8 mouse cellular contexts compared by ENCODE assay signal in genomic region chr5:8893300-8894103, GRCm38 (mm10). TPM values are rescaled to one million over a fixed set of nuclear protein-coding genes. Genes with fewer than 3 reads are reported as not detected.
DNase-seq lines count a peak whose midpoint lies in the region; ATAC-seq and TF ChIP-seq lines count a peak whose summit lies in the region.

Gene Abcb4 (plus strand): TSS chr5:8893717.

- DNase-seq in MEL (ENCODE audit: low read depth, low spot score) = peak; percentile 95
- DNase-seq in cerebellum, adult 2 months = peak; percentile 44 to 57
- DNase-seq in forelimb bud, embryonic 11.5 days (ENCODE audit: low read depth, low spot score) = peak; percentile 47
- peak; percentile 73 for DNase-seq in heart, postnatal 4 days
- peak; percentile 17 to 61 for DNase-seq in layer of hippocampus, adult 8-10 months (ENCODE audit: low spot score in 2 of 2)
- peak; percentile 18 for DNase-seq in lung, adult 2 months
- peak; percentile 60 for DNase-seq in testis, postnatal 10 days (ENCODE audit: low spot score)

- peak; percentile 79 to 93 for TF ChIP-seq EP300 in MEL (IDR thresholded peaks at IDR 0.05; ENCODE audit: low read depth in 1 of 2, low read length in 2 of 2)

- WGBS in cerebellum, adult 2 months = under 1% methylated on average over 64 of the region's 65 CpGs
- WGBS in lung, adult 2 months = under 1% methylated on average over 65 of the region's 65 CpGs
- under 1% methylated on average over 57 of the region's 65 CpGs for WGBS in neural tube, embryonic 15.5 days

- H3K79me2 ChIP-seq in MEL (ENCODE audit: control insufficient read depth, insufficient read depth, low read length, poor library complexity) = peaks cover 31% of the 10 kb centered on the region

- TF ChIP-seq RAD21 in MEL (IDR thresholded peaks at IDR 0.05; ENCODE audit: low read depth, low read length) = no peak; the same call in 1 of the 2 replicates

- H3K4me3 ChIP-seq in MEL (ENCODE audit: control insufficient read depth in 1 of 2, insufficient read depth in 1 of 2, low read depth in 2 of 2, low read length in 2 of 2) = peak within 1 kb of the TSS; percentile 85 to 88
- H3K4me3 ChIP-seq in cerebellum, adult 2 months (replicated peaks; ENCODE audit: insufficient read depth, low read depth, low read length) = peak within 1 kb of the TSS; percentile 61
- peak within 1 kb of the TSS; percentile 32 for H3K4me3 ChIP-seq in lung, adult 2 months (replicated peaks; ENCODE audit: extremely low read depth, low read depth, low read length)
- peak within 1 kb of the TSS; percentile 64 for H3K4me3 ChIP-seq in neural tube, embryonic 15.5 days (replicated peaks)

- peak in 2 of 3 experiments; percentile 56 to 69; a peak in 5 of 6 replicates for TF ChIP-seq CTCF in MEL (IDR thresholded peaks at IDR 0.05 in 2 of 3, conservative IDR thresholded peaks at IDR 0.05 in 1 of 3; ENCODE audit: control insufficient read depth in 1 of 3, insufficient read depth in 1 of 3, low read depth in 2 of 3, low read length in 3 of 3, poor library complexity in 1 of 3, severe bottlenecking in 1 of 3)
- TF ChIP-seq CTCF in cerebellum, adult 2 months (IDR thresholded peaks at IDR 0.05; ENCODE audit: borderline replicate concordance, insufficient read depth, low read depth, low read length) = no peak
- no peak for TF ChIP-seq CTCF in lung, adult 2 months (IDR thresholded peaks at IDR 0.05; ENCODE audit: insufficient read depth, low read length)

- H3K27ac ChIP-seq in MEL (ENCODE audit: control insufficient read depth, low read depth, low read length) = peak within 1 kb of the TSS; percentile 99
- H3K27ac ChIP-seq in cerebellum, adult 2 months (ENCODE audit: insufficient read depth, low read length) = no peak within 1 kb of the TSS
- H3K27ac ChIP-seq in neural tube, embryonic 15.5 days (replicated peaks) = no peak within 1 kb of the TSS

- H3K9ac ChIP-seq in MEL (ENCODE audit: control insufficient read depth, low read depth, low read length, poor library complexity, severe bottlenecking) = peak within 1 kb of the TSS; percentile 98
- H3K9ac ChIP-seq in neural tube, embryonic 15.5 days (replicated peaks) = peak within 1 kb of the TSS; percentile 60

- peak within 1 kb of the TSS; percentile 96 for H3K4me2 ChIP-seq in neural tube, embryonic 15.5 days

- no peaks in the 10 kb centered on the region for H3K27me3 ChIP-seq in MEL (ENCODE audit: control insufficient read depth in 1 of 2, insufficient read depth in 2 of 2, low read length in 2 of 2)
- no peaks in the 10 kb centered on the region for H3K27me3 ChIP-seq in cerebellum, adult 2 months (ENCODE audit: control insufficient read depth, insufficient read depth, low read length)
- H3K27me3 ChIP-seq in neural tube, embryonic 15.5 days (replicated peaks) = peaks cover 11% of the 10 kb centered on the region; the same call in 1 of the 2 replicates

- no peaks in the 10 kb centered on the region for H3K9me3 ChIP-seq in MEL (replicated peaks; ENCODE audit: insufficient read depth, low read length)
- 0 out of 2 replicates have a peak, but pooled peaks cover 3% of the 10 kb centered on the region for H3K9me3 ChIP-seq in neural tube, embryonic 15.5 days (replicated peaks)

- H3K36me3 ChIP-seq in MEL (ENCODE audit: control insufficient read depth in 1 of 2, insufficient read depth in 2 of 2, low read length in 2 of 2) = peaks cover 12 to 39% of the 10 kb centered on the region in 2 experiments
- no peaks in the 10 kb centered on the region for H3K36me3 ChIP-seq in neural tube, embryonic 15.5 days

- peaks cover 12 to 26% of the 10 kb centered on the region in 2 experiments for H3K4me1 ChIP-seq in MEL (ENCODE audit: control insufficient read depth in 1 of 2, insufficient read depth in 2 of 2, low read length in 2 of 2)
- H3K4me1 ChIP-seq in cerebellum, adult 2 months (ENCODE audit: control insufficient read depth, insufficient read depth, low read length) = no peaks in the 10 kb centered on the region
- peaks cover 5% of the 10 kb centered on the region; the same call in 1 of the 2 replicates for H3K4me1 ChIP-seq in lung, adult 2 months (ENCODE audit: control insufficient read depth, insufficient read depth, low read length)
- peaks cover 11% of the 10 kb centered on the region for H3K4me1 ChIP-seq in neural tube, embryonic 15.5 days

- ATAC-seq in neural tube, embryonic 15.5 days (ENCODE audit: low FRiP score) = peak; percentile 94

- TF ChIP-seq POLR2A in MEL (IDR thresholded peaks at IDR 0.05; ENCODE audit: control insufficient read depth in 1 of 2, insufficient read depth in 1 of 2, low read depth in 1 of 2, low read length in 2 of 2, poor library complexity in 1 of 2) = peak; percentile 71 to 76
- no peak for TF ChIP-seq POLR2A in cerebellum, adult 2 months (IDR thresholded peaks at IDR 0.05; ENCODE audit: borderline replicate concordance, insufficient read depth, low read length)
- TF ChIP-seq POLR2A in lung, adult 2 months (IDR thresholded peaks at IDR 0.05; ENCODE audit: borderline replicate concordance, extremely low read depth, low read depth, low read length) = no peak

TF ChIP-seq in MEL, 35 proteins besides CTCF, POLR2A, EP300 and RAD21 (continues in another document):
- TF ChIP-seq CHD1 (IDR thresholded peaks at IDR 0.05; ENCODE audit: low read depth, low read length) = no peak
- no peak for TF ChIP-seq MAZ (IDR thresholded peaks at IDR 0.05; ENCODE audit: low read depth, low read length)
- peak; percentile 97 for TF ChIP-seq ETS1 (IDR thresholded peaks at IDR 0.05; ENCODE audit: low read depth, low read length)
- no peak; the same call in 1 of the 2 replicates for TF ChIP-seq KAT2A (conservative IDR thresholded peaks at IDR 0.05; ENCODE audit: low read depth, low read length)
- TF ChIP-seq CHD2 (IDR thresholded peaks at IDR 0.05; ENCODE audit: low read length) = peak; percentile 42; the same call in 1 of the 2 replicates
- no peak for TF ChIP-seq ZKSCAN1 (IDR thresholded peaks at IDR 0.05; ENCODE audit: low read depth, low read length)
- peak; percentile 84 for TF ChIP-seq GATA1 (IDR thresholded peaks at IDR 0.05; ENCODE audit: low read depth, low read length)
- TF ChIP-seq RCOR1 (IDR thresholded peaks at IDR 0.05; ENCODE audit: low read depth, low read length) = peak; percentile 43; the same call in 1 of the 2 replicates
- TF ChIP-seq BHLHE40 (IDR thresholded peaks at IDR 0.05; ENCODE audit: borderline replicate concordance, low read depth, low read length) = 0 out of 2 replicates have a peak, but pooled peaks have one; percentile 34
- TF ChIP-seq ZC3H11A (IDR thresholded peaks at IDR 0.05; ENCODE audit: low read depth, low read length) = no peak
- peak; percentile 94 for TF ChIP-seq TAL1 (IDR thresholded peaks at IDR 0.05; ENCODE audit: low read length)
- TF ChIP-seq MXI1 (IDR thresholded peaks at IDR 0.05; ENCODE audit: low read depth, low read length) = peak; percentile 74
- TF ChIP-seq NRF1 (IDR thresholded peaks at IDR 0.05; ENCODE audit: insufficient read depth, low read depth, low read length, poor library complexity, severe bottlenecking) = no peak
- peak; percentile 23; the same call in 1 of the 2 replicates for TF ChIP-seq MAFK (IDR thresholded peaks at IDR 0.05; ENCODE audit: borderline replicate concordance, low read depth, low read length)
- peak; percentile 92 for TF ChIP-seq TBP (IDR thresholded peaks at IDR 0.05; ENCODE audit: low read depth, low read length)
- TF ChIP-seq USF1 (IDR thresholded peaks at IDR 0.05; ENCODE audit: low read depth, low read length) = no peak
- TF ChIP-seq ZNF384 (IDR thresholded peaks at IDR 0.05; ENCODE audit: low read depth, low read length) = no peak
- no peak for TF ChIP-seq JUND (IDR thresholded peaks at IDR 0.05; ENCODE audit: low read depth, low read length)
- TF ChIP-seq E2F4 (IDR thresholded peaks at IDR 0.05; ENCODE audit: borderline replicate concordance, low read depth, low read length) = no peak
- peak; percentile 32; the same call in 1 of the 2 replicates for TF ChIP-seq MAX (IDR thresholded peaks at IDR 0.05; ENCODE audit: low read length)
- TF ChIP-seq POLR2AphosphoS2 (IDR thresholded peaks at IDR 0.05; ENCODE audit: low read length) = peak; percentile 79
- peak; percentile 40; the same call in 1 of the 2 replicates for TF ChIP-seq HCFC1 (IDR thresholded peaks at IDR 0.05; ENCODE audit: low read depth, low read length)
- 0 out of 2 replicates have a peak, but pooled peaks have one; percentile 8 for TF ChIP-seq UBTF (IDR thresholded peaks at IDR 0.05; ENCODE audit: borderline replicate concordance, insufficient read depth, low read depth, low read length)
- no peak for TF ChIP-seq USF2 (IDR thresholded peaks at IDR 0.05; ENCODE audit: borderline replicate concordance in 1 of 2, insufficient read depth in 1 of 2, low read depth in 1 of 2, low read length in 2 of 2)
- peak; percentile 79 for TF ChIP-seq ZMIZ1 (IDR thresholded peaks at IDR 0.05; ENCODE audit: low read depth, low read length)
- no peak for TF ChIP-seq SMC3 (IDR thresholded peaks at IDR 0.05; ENCODE audit: low read depth, low read length)
- peak; percentile 75 for TF ChIP-seq NELFE (IDR thresholded peaks at IDR 0.05; ENCODE audit: low read depth, low read length)
- TF ChIP-seq MYC (IDR thresholded peaks at IDR 0.05; ENCODE audit: low read depth, low read length) = peak; percentile 73; the same call in 1 of the 2 replicates
- TF ChIP-seq TCF12 (IDR thresholded peaks at IDR 0.05; ENCODE audit: low read depth, low read length) = peak; percentile 93
- TF ChIP-seq SIN3A (IDR thresholded peaks at IDR 0.05; ENCODE audit: low read length) = peak; percentile 85
- no peak for TF ChIP-seq GABPA (IDR thresholded peaks at IDR 0.05; ENCODE audit: low read depth, low read length)
- no peak for TF ChIP-seq MEF2A (IDR thresholded peaks at IDR 0.05; ENCODE audit: extremely low read depth, insufficient replicate concordance, low read depth, low read length, poor library complexity, severe bottlenecking)
- TF ChIP-seq ELF1 (IDR thresholded peaks at IDR 0.05; ENCODE audit: low read depth, low read length) = peak; percentile 22; the same call in 1 of the 2 replicates
- TF ChIP-seq MYB (IDR thresholded peaks at IDR 0.05; ENCODE audit: low read depth, low read length) = peak; percentile 66

RNA-seq across cellular contexts. Expression of gene Abcb4, which starts in this region (rescaled TPM):
- 95.2 and 107 TPM in 2 replicates for total RNA-seq in MEL (2012; rRNA removed)
- 10 to 100 TPM in 1 of 2 experiments, not detected in 1; 86.0 TPM for polyA plus RNA-seq in MEL (2012; ENCODE audit: insufficient read depth in 1 of 2, insufficient read length in 2 of 2, low read depth in 1 of 2, low replicate concordance in 2 of 2, missing spikeins in 1 of 2)
- 1.3 and 1.6 TPM in 2 replicates for polyA plus RNA-seq in cerebellum, adult 2 months (2012; rRNA removed)
- total RNA-seq in heart, postnatal 4 days (2021) = 1 to 10 TPM; 3.3 to 3.8 TPM
- 1 to 10 TPM; 5.8 to 8.0 (median 6.7) TPM for total RNA-seq in layer of hippocampus, adult 8-10 months (2022)
- polyA plus RNA-seq in lung, adult 2 months (2012; rRNA removed) = 0.15 and 0.34 TPM in 2 replicates
- 0.78 and 0.87 TPM in 2 replicates for polyA plus RNA-seq in neural tube, embryonic 15.5 days (2015; fragmentation: Nextera tagmentation; extraction: Ambion mirVana)

Comparison
In these comparisons a context has a peak if more than half of its experiments do, and no peak if none do; other contexts are left out.
1. RNA of gene Abcb4 (total RNA-seq): 95.2 to 107 TPM in MEL; 5.8 to 8.0 TPM in layer of hippocampus, adult 8-10 months and 3.3 to 3.8 TPM in heart, postnatal 4 days; every median in the first group is over 10 times any median in the second.
2. Peak in DNase-seq and H3K4me3 ChIP-seq in lung, adult 2 months; RNA of the gene not detected or under 1 TPM.
3. Peak in ATAC-seq, H3K4me3 ChIP-seq, H3K9ac ChIP-seq and H3K4me2 ChIP-seq in neural tube, embryonic 15.5 days; RNA of the gene not detected or under 1 TPM.
4. DNase-seq: peak in every context shown above with its lines; median percentile 95 in MEL; 73 in heart, postnatal 4 days; 60 in testis, postnatal 10 days; 50 in cerebellum, adult 2 months; 47 in forelimb bud, embryonic 11.5 days; 39 in layer of hippocampus, adult 8-10 months; 18 in lung, adult 2 months.
5. H3K4me3 ChIP-seq: peak in every context shown above with its lines; median percentile 86 in MEL; 64 in neural tube, embryonic 15.5 days; 61 in cerebellum, adult 2 months; 32 in lung, adult 2 months.
6. CTCF ChIP-seq: peak in MEL (2 of 3); none in cerebellum, adult 2 months (single experiment) and lung, adult 2 months (single experiment).
7. POLR2A ChIP-seq: peak in MEL (2 of 2); none in cerebellum, adult 2 months (single experiment) and lung, adult 2 months (single experiment).